Mouse (Mus musculus) adrenal gland, postnatal 0 days (tissue): ENCODE data around the gene Tbc1d30. TPM values are rescaled to one million over a fixed set of nuclear protein-coding genes. Genes with fewer than 3 reads are reported as not detected.

Experiments used
- polyA plus RNA-seq: library from polyadenylated mRNA; unstranded; fragments of >200 nt; fragmentation: Nextera tagmentation; extraction: Ambion mirVana; gene quantifications from 2 replicates; pipeline ENCODE4 v1.2.1, GENCODE M21; 2015

The Tbc1d30 gene
- 0.47 and 1.4 TPM in 2 replicates for polyA plus RNA-seq

GRCm38 (mm10) chr10:121351066-121351581, at the start of gene Tbc1d30:
Gene Tbc1d30 (minus strand): TSS chr10:121351278.

GRCm38 (mm10) chr10:121364801-121365564, 13.9 kb upstream of the Tbc1d30 start, which contains the start of gene Gns:
Gene Gns (plus strand): TSS chr10:121365090.

Other genes with a start within 250 kb of the Tbc1d30 start
- gene Gns, start 13.8 kb upstream of the Tbc1d30 start, polyA plus RNA-seq = 37.8 and 49.9 TPM in 2 replicates
- 6.4 and 9.3 TPM in 2 replicates for gene Rassf3, start 125.1 kb upstream of the Tbc1d30 start, polyA plus RNA-seq
- gene Tbk1, start 235.5 kb upstream of the Tbc1d30 start, polyA plus RNA-seq = 21.5 and 28.7 TPM in 2 replicates